Mouse (Mus musculus) lung, postnatal 0 days (tissue): ENCODE measurements at regions not wholly inside any gene's neighbourhood (a gene's known extent, or its start where the extent isn't known, plus 50 kb on each side); places are given as distances from the start of the nearest gene placed in this dataset.

Experiments used
- CTCF ChIP-seq: IDR thresholded peaks from 2 replicates; pipeline ENCODE4 v1.5.1; 2016; ENCODE audit warnings: antibody characterized with exemption, mild to moderate bottlenecking
- EP300 ChIP-seq: IDR thresholded peaks from 2 replicates; pipeline ENCODE4 v1.6.1; 2016; ENCODE audit warnings: antibody characterized with exemption, mild to moderate bottlenecking, control low read depth

DNA sequence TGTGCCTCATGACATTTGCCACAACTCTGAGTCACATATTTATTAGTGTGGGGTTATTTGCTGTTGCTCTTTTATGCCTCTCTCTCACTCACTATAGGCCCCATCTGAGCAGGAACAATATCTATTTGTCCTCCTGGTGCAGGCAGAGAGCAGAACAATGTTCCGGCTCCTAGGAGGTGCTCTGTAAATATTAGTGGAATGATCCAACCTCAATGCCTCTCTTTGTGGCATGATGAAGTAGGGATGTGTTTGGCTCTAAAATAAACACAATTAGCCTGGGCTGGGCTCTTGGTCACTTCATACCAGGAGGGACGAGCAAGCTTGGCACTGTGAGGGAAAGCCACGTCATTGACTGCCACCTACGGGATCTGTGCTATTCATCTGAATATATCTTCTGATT lies 224.8 kb upstream of the Arid1b start:
- no peak for TF ChIP-seq CTCF
- no peak for TF ChIP-seq EP300
